Mouse (Mus musculus): Measurements from ENCODE around the gene Krt25. TPM values are rescaled to one million over a fixed set of nuclear protein-coding genes. Genes with fewer than 3 reads are reported as not detected.
A peak's percentile ranks its signal among the peaks of the same experiment; 100 is the strongest.

Gene Krt25
- total RNA-seq (2022) = not detected

- no peak for DNase-seq (ENCODE audit: low spot score in 2 of 2)
These were observed at the start of gene Krt25 for GRCm38 (mm10) chr11:99322851-99323250. Gene Krt25, minus strand, starts transcription at chr11:99322951.

GRCm38 (mm10) chr11:99369853-99370451, 47.2 kb upstream of the Krt25 start:
- no peak for DNase-seq (ENCODE audit: low spot score in 2 of 2)

GRCm38 (mm10) chr11:99369229-99369628, 46.5 kb upstream of the Krt25 start:
- no peak for DNase-seq (ENCODE audit: low spot score in 2 of 2)

DNA sequence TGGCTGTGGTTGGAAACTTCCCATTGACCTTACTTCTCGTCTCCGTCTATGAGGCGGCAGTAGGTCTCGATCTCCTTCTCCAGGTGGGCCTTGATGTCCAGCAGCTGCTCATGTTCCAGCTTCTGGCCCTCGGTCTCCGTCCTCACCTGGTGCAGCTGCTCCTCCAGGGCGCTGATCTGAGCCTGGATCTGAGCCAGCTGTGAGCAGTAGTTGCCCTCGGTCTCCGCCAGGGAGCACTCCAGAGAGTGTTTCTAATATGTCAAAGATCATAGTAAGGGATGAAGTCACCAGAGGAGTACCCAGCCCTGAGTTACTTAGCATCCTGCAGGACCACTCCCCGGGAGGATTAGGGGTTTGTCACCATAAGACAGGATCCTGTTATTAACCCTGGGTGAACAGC, 44.0 kb upstream of the Krt25 start:
- no peak for DNase-seq (ENCODE audit: low spot score in 2 of 2)

GRCm38 (mm10) chr11:99364412-99364811, 41.7 kb upstream of the Krt25 start:
- no peak for DNase-seq (ENCODE audit: low spot score in 2 of 2)

- no peak for DNase-seq (ENCODE audit: low spot score in 2 of 2)
These were observed 38.7 kb upstream of the Krt25 start for GRCm38 (mm10) chr11:99361423-99361822.

DNA sequence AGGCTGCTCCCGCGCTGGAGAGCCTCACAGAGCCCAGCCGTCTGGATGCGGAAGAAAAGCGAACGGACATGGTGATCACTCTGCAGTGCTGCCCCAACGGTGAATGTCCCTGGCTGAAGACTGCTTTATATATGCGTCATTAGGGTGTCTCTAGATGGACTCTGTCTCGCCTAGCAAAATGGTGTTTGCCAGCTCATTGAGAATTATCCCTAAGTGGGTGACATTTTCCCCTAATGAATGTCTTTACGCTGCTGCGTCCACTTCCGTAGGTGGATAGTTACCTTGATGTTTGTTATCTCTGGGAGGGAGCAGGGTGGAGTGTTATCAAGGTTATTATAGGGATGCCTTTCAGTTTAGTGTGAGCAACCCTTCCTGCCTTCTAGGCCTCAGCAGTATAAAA, 28.3 kb upstream of the Krt25 start, which contains the start of gene Krt27:
Krt27 (minus strand) TSS at position 101 of the 400 bp plus-strand sequence.
- no peak for DNase-seq (ENCODE audit: low spot score in 2 of 2)

DNA sequence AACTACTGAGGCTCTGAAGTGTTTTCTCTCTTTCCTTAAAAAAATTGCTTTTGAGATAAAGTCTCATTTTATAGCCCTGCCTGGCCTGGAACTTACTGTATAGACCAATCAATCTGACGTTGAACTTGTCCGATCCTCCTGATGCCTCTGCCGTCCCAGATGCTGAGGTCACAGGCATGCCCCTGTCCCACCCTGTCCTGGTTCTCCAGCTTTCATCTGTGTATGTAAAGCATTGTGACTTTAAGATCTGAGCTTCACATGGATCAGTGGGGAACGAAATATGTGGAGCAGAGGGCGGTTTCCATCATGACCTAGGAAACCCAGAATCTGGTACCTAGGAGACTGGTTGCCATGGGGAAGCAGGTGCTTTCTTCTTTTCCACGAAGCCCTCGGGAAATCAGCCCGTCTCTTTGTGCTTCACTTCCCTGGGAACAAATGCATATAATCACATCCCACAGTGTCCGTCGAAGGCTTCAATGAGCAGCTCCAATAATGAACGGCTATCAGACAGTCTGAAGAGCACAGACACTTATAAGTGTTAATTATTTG, 16.6 kb upstream of the Krt25 start:
- no peak for DNase-seq (ENCODE audit: low spot score in 2 of 2)

DNA sequence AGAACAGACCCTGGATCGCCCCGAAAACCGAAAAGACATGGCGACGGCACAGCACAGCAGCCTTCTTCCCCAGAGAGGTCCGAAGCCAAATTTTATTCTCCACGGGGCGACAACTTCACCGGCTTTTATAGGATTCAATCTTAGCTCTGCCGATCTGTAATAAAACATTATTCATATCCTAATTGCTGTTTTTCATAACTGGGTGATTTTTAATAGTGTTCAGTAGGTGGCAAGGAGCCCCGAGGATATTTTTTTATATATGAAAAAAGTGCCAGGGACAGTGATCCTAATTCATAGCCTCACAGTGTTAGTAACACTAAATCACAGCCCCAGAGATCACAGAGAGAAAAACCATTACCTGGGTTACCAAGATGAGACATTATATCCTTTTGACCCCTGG, 15.1 kb upstream of the Krt25 start, which contains the start of gene Krt26:
Krt26 (minus strand) TSS at position 101 of the 400 bp plus-strand sequence.
- DNase-seq (ENCODE audit: low spot score in 2 of 2) = no peak

DNA sequence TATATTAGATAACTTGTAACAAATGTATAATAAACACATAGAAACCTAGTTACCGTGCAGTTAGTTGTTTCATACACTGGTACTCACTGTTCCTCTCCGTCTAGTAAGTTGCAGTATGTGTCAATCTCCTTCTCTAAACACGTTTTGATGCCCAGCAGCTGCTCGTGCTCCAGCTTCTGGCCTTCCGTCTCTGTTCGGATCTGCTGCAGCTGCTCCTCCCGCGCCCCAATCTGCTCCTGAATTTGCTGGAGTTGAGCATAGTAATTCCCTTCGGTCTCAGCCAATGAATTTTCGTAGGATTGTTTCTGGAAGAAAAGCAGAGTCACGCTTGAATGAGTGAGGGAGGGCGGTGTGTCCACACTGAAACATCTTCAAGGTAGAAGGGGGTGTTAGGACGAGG, 10.7 kb upstream of the Krt25 start:
- no peak for DNase-seq (ENCODE audit: low spot score in 2 of 2)

- DNase-seq (ENCODE audit: low spot score in 2 of 2) = no peak
These were observed 6.9 kb upstream of the Krt25 start for GRCm38 (mm10) chr11:99329655-99330054.

DNA sequence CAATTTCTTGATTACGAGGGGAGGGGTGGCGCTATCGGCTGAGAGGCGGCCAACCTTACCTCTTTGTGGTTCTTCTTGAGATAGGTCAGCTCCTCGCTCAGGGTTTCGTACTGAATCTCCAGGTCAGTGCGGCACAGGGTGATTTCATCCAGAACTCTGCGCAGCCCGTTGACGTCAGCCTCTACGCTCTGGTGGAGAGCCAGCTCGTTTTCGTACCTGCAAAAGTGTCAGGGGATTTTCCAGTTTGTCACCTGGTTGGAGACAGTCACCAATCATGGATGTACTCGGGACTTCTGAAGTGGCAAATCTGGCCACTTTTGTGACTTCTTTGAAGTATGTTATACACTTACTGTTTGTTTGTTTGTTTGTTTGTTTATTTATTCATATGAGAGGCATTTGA, 1.7 kb downstream of the Krt25 start:
- no peak for DNase-seq (ENCODE audit: low spot score in 2 of 2)

DNA sequence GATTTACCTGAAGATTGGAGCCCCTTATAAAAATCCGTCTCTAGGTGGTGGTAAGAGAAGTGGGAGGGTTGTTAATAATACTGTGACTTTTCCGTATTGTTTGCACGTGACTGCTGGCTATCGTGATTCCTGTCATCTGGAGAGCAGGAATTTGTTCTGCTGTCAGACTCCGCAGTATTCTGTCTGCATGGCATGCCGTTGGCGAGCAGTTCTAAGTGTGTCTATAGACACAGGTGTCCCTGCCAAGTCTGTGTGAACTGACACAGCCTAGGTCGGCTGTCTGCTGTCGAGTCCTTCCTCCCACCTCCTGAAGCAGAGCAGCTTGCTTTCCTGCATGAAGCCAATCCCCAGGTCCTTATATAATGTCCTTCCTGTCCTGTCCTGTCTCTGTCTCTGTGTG, 3.6 kb downstream of the Krt25 start:
- DNase-seq (ENCODE audit: low spot score in 2 of 2) = no peak

GRCm38 (mm10) chr11:99316543-99316942, 6.2 kb downstream of the Krt25 start:
- DNase-seq (ENCODE audit: low spot score in 2 of 2) = no peak

DNA sequence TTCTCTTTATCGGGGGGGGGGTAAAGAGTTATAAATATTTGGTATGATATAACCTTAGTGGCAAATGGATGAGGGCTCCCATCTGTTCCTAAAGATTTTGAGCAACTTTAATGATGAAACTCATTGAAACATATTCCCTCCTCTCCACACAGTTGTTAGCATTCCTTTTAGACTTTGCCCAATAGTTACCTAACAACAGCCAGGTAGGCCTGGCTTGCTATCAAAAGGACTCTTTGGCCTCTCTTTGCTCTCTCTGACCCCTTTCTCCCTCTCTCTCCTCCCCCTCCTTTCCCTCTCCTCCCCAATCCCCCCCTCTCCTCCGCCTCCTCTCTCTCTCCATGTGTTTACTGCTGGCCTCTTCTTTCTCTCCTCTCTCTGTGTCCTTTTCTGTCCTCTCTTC, 8.2 kb downstream of the Krt25 start:
- no peak for DNase-seq (ENCODE audit: low spot score in 2 of 2)

- DNase-seq (ENCODE audit: low spot score in 2 of 2) = no peak
These were observed 11.9 kb downstream of the Krt25 start for GRCm38 (mm10) chr11:99310882-99311281.

DNA sequence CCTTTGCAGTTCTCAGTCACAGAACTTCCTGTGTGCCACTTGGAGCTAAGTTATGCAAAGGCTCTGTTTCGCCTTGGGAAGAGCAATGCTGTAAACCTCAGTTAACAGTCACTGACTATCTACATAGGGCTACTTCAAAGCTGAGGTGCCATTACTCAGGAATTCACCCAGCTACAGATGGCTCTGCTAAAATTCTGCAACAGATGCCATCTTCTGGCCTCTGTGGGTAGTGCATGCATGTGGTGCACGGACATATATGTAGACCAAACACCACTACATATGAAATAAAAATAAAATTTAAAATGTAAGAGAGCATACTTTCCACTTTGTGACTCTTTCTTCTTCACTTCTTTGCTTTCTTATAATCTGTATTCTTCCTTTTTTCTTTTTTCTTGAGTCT, 15.2 kb downstream of the Krt25 start:
- DNase-seq (ENCODE audit: low spot score in 2 of 2) = peak in 1 of 2 experiments; percentile 15

GRCm38 (mm10) chr11:99295039-99295438, 27.7 kb downstream of the Krt25 start:
- DNase-seq (ENCODE audit: low spot score in 2 of 2) = no peak

- DNase-seq (ENCODE audit: low spot score in 2 of 2) = peak; percentile 2 to 5
These were observed 29.9 kb downstream of the Krt25 start for GRCm38 (mm10) chr11:99292846-99293245.

GRCm38 (mm10) chr11:99284833-99285312, 37.9 kb downstream of the Krt25 start, which contains the start of gene Krt24:
Gene Krt24, minus strand, starts transcription at chr11:99285262.
- no peak for DNase-seq (ENCODE audit: low spot score in 2 of 2)

GRCm38 (mm10) chr11:99284011-99284410, 38.7 kb downstream of the Krt25 start:
- no peak for DNase-seq (ENCODE audit: low spot score in 2 of 2)

- DNase-seq (ENCODE audit: low spot score in 2 of 2) = no peak
These were observed 39.4 kb downstream of the Krt25 start for GRCm38 (mm10) chr11:99283334-99283733.

GRCm38 (mm10) chr11:99281116-99281515, 41.6 kb downstream of the Krt25 start:
- DNase-seq (ENCODE audit: low spot score in 2 of 2) = no peak

Data from gastrocnemius, adult 8-10 months (tissue).